Mouse (Mus musculus) induced T-regulatory cell, adult 2 months (primary cell): Measurements from ENCODE around the gene Klhdc9.

Experiments used
- DNase-seq: peaks from one replicate; pipeline ENCODE4 v3.0.0-alpha.2; 2012; ENCODE audit warnings: low read depth

Klhdc9 gene

GRCm38 (mm10) chr1:171360656-171361055 lies at the start of gene Klhdc9:
Klhdc9 (minus strand) TSS chr1:171360798.
- peak; percentile 95 for DNase-seq

- DNase-seq: no peak
Observed at GRCm38 (mm10) chr1:171410231-171410630, 49.6 kb upstream of the Klhdc9 start.

GRCm38 (mm10) chr1:171407263-171407662 lies 46.7 kb upstream of the Klhdc9 start:
- no peak for DNase-seq

GRCm38 (mm10) chr1:171402991-171403390 lies 42.4 kb upstream of the Klhdc9 start:
- no peak for DNase-seq

GRCm38 (mm10) chr1:171401821-171402220 lies 41.2 kb upstream of the Klhdc9 start:
- no peak for DNase-seq

GRCm38 (mm10) chr1:171390101-171390500 lies 29.5 kb upstream of the Klhdc9 start:
- peak; percentile 94 for DNase-seq

- DNase-seq: peak; percentile 98
Observed at GRCm38 (mm10) chr1:171388376-171389102, 27.9 kb upstream of the Klhdc9 start, which contains the start of gene Arhgap30. Arhgap30 (plus strand) TSS chr1:171388954.

- peak; percentile 61 for DNase-seq
Observed at GRCm38 (mm10) chr1:171387099-171387498, 26.5 kb upstream of the Klhdc9 start.

- no peak for DNase-seq
Observed at GRCm38 (mm10) chr1:171385171-171385570, 24.6 kb upstream of the Klhdc9 start.

- DNase-seq: no peak
Observed at GRCm38 (mm10) chr1:171384361-171384760, 23.8 kb upstream of the Klhdc9 start.

GRCm38 (mm10) chr1:171382096-171382620 lies 21.6 kb upstream of the Klhdc9 start:
- no peak for DNase-seq

GRCm38 (mm10) chr1:171379935-171380599 lies 19.5 kb upstream of the Klhdc9 start:
- DNase-seq: peak; percentile 86

- DNase-seq: no peak
Observed at GRCm38 (mm10) chr1:171378298-171378697, 17.7 kb upstream of the Klhdc9 start.

- DNase-seq: no peak
Observed at GRCm38 (mm10) chr1:171375646-171376097, 15.1 kb upstream of the Klhdc9 start.

GRCm38 (mm10) chr1:171373946-171374345 lies 13.3 kb upstream of the Klhdc9 start:
- no peak for DNase-seq

- DNase-seq: no peak
Observed at GRCm38 (mm10) chr1:171372880-171373279, 12.3 kb upstream of the Klhdc9 start.

- no peak for DNase-seq
Observed at GRCm38 (mm10) chr1:171369845-171370556, 9.4 kb upstream of the Klhdc9 start, which contains the start of gene Nectin4. Nectin4 (plus strand) TSS chr1:171370099.

GRCm38 (mm10) chr1:171365934-171366333 lies 5.3 kb upstream of the Klhdc9 start:
- no peak for DNase-seq

GRCm38 (mm10) chr1:171361106-171362103 lies 807 bp upstream of the Klhdc9 start:
- DNase-seq: peak; percentile 94

- DNase-seq: no peak
Observed at GRCm38 (mm10) chr1:171360253-171360652, 345 bp downstream of the Klhdc9 start.

GRCm38 (mm10) chr1:171358421-171358820 lies 2.2 kb downstream of the Klhdc9 start:
- peak; percentile 83 for DNase-seq
